Mouse (Mus musculus) cerebellum, postnatal 36 days (tissue): ENCODE measurements around the gene Dlgap1.

Experiments used
- DNase-seq, 2 experiments: peaks; one replicate each; pipeline ENCODE4 v3.0.0; 2021 to 2022; ENCODE audit warnings: mixed read lengths in 2 of 2

Gene Dlgap1

GRCm38 (mm10) chr17:70848511-70849398, 879.9 kb downstream of the Dlgap1 start:
- no peak for DNase-seq

DNA sequence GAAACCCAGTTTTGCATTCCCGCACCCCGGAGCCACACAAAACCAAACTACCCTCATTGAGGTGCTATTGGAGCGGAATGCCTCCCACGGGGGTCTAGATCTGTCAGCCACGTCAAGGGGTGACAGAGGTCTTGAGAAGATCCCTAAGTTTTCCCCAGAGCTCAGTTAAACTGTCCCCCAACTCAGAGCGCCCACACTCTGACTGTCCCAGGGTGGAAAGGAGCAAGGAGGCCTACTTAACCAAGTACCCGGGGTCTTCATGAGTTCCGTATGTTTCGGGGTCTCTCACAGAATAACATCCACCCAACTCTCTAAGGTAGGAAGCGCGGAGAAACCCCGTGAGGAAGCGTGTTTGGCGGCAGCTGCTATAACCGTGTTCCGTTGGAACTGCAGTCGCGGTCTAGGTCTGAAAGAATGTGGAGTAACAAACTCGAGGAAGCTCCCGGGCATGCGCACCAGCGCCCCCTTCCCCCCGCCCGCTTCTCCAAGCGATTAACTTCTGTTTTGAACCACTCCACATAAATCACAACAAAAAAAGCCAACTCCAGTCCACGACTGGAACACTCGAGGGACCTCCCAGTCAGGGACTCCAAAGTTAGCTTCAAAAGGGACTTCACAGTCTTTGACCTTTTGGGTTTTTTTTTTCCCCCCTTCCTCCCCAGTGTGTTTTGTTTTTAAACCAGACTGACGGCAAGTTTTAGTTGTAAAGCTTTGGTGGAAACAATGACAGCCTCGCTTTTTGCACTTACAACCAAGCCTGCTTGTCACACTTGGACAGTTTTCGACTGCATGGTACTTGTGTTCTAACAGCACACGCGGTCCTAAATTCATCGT, 880.7 kb downstream of the Dlgap1 start:
- peak in 1 of 2 experiments; percentile 34 for DNase-seq

- DNase-seq: peak in 1 of 2 experiments; percentile 24
These were observed 881.5 kb downstream of the Dlgap1 start for GRCm38 (mm10) chr17:70850233-70850995.

DNA sequence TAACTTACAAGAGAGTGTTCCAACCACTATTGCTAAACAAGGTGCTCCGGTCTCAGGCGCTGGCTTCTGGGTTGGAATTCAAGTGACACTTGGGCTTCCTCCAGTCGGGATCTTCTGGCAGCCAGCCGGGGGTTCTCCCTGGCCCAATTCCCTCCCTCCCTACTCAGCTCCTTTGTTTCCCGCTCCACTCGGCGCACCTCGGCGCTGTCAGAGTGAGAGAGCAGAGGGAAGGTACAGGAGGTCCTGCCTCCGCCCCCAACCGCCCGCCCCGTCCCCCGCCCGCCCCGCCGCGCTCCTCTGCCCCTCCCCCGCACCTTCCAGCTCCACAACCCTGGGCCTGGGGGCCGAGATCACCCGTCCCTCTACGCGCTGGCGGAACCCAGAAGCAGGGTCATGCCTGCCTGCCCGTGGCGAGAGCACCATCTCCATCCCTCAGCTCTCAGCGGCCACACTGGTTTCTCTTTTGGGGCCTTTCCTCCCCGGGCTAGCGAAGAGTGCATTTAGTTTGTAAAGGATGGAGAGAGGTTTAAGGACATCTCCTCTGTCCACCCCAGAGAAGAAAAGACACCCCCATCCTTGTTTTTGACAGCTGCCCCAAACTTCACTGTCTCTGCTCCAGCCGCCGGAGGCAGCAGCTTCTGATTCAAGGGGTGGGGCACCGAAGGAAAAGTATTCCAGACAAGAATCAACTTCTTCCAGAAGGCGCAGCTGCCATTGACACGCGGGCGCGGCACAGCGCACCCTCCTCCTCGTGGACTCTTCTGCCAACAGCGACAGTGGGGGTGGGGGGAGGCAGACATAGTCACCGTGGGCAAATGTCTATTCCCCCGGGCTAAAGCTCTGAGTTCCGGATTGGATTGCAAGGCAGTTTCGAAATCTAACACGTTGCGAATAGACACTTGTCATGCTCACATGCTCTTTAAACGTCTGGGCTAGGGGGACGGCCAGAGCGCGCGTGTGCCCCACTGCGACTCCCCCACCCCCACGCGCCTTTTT, 882.4 kb downstream of the Dlgap1 start:
- peak in 1 of 2 experiments; percentile 42 for DNase-seq

DNA sequence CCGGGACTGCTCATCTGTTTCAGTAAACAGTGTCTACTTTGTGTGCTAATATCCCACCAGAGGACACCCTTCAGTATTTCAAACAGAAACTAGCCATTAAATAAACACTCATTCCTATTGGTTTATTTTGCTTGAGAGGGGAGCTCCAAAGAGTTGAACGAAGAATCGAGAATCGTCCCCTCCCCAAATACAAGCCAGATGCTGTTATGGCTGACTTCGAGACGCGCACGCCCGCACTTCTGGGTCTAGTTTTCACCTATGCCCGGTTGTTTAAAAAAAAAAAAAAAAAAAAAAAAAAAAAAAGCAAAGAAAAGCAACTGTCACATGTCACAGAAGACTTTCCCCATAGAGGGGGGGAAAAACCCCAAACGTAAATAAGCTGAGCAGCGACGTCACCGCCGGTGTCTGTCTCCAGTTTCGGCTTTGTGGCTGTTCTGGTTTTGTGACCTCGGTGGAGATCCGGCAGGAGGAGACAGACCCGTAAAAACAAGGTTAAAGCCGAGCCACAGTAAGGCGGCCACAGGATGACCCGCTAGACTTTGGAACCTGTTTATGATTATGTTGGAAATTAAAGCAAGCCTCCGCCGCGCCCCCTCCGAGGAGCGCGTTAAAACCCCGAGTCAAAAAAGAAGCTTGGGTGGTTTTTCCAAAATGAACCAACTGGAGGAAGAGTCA, 883.3 kb downstream of the Dlgap1 start:
- DNase-seq: no peak

DNA sequence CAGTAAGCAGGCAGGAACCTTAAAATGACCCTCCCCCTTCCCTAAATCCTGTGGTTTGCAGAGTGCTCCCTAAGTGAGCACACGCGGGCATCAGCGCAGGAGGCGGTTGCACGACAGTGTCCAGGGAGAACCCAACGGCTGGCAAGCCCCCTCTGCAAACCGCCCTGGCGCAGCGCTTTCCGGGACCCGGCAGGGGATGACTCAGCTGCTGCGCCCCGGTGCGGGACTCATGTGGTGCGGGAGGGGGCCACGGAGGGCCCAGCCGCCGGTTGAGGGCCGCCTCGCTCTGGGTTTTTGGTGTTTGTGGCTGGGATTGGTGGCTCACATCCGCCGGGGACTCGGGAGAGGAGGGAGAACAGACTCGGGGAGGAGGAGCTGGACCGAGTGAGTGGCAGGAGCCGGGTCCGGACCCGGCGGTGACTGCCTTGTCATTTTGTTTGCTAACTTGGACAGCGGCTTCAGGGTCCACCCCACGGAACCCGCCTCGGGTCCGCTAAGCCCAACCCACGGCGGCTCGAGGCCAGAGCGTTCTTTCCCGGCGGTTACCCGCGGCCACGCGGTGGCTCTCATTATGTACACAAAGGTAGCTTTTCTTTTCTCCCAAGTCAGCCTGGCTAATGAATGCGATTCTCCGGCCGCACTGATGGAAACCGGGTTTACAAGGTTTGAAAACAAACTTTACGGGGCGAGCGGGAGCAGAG, 884.0 kb downstream of the Dlgap1 start:
- peak; percentile 44 to 45 for DNase-seq

DNA sequence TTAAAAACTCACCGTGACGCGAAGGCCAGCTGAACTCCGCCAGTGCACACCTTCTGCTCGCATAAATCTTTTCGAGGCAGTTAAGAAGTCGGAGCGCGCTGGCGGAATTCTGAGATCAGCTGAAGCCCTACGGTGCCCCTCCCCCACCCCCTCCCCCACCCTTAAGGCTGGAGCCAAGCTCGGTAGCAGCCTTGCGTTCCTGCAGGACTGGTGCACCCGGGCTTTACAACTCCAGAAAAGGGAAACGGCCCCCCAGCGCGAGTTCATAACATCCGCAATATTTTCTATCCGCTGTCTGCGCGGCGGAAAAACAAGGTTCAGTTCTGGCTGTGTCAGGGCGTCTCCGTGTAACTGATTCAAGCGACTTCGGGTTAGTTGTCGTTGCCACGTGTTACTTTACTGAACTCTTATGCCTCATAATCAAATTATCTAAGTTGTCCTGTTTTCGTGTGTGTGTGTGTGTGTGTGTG, 884.6 kb downstream of the Dlgap1 start, which contains the start of gene Tgif1:
Gene Tgif1 (minus strand): TSS at position 111 of the 470 bp plus-strand sequence.
- DNase-seq: peak in 1 of 2 experiments; percentile 14

GRCm38 (mm10) chr17:70854021-70854420, 885.1 kb downstream of the Dlgap1 start:
- no peak for DNase-seq

GRCm38 (mm10) chr17:70856871-70857415, 888.1 kb downstream of the Dlgap1 start:
- no peak for DNase-seq

GRCm38 (mm10) chr17:70858814-70859213, 889.9 kb downstream of the Dlgap1 start:
- DNase-seq: no peak

- no peak for DNase-seq
These were observed 895.2 kb downstream of the Dlgap1 start for GRCm38 (mm10) chr17:70864117-70864516.

DNA sequence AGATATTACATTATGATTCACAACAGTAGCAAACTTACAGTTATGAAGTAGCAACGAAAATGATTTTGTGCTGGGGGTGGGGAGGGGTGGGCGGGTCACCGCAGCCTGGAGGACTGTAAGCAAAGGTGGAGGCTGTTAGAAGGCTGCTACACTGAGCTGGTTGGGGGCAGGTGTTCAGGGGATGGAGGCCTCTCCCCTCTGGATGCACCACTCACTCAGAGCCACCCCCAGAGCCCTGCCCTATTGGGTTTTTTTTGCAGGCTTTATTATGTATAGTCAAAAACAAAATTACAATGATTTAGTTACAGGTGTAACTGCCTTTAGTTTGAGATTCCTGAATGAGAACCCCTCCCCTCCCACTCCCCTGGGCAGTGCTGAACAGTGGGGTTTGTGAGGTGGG, 895.8 kb downstream of the Dlgap1 start:
- DNase-seq: no peak

GRCm38 (mm10) chr17:70865060-70865604, 896.3 kb downstream of the Dlgap1 start:
- no peak for DNase-seq

DNA sequence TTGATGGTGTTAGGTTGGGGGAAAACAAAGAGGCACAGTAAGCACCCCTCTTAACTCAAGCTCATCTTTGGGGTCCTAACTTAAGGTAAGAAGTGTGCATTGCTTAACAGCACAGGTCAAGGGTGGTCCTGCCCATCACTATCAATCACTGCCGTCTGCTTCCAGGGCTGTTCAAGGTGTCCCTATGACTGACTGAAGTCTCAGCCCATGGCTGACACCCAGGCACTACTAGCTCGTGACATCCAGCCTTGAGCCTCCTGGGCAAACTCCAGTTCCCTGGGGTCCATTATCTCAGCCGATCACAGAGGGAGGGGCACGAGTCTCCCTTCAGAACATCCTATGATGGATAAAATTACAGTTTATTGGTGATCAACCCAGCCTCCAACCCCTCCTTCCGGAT, 897.2 kb downstream of the Dlgap1 start:
- no peak for DNase-seq

DNA sequence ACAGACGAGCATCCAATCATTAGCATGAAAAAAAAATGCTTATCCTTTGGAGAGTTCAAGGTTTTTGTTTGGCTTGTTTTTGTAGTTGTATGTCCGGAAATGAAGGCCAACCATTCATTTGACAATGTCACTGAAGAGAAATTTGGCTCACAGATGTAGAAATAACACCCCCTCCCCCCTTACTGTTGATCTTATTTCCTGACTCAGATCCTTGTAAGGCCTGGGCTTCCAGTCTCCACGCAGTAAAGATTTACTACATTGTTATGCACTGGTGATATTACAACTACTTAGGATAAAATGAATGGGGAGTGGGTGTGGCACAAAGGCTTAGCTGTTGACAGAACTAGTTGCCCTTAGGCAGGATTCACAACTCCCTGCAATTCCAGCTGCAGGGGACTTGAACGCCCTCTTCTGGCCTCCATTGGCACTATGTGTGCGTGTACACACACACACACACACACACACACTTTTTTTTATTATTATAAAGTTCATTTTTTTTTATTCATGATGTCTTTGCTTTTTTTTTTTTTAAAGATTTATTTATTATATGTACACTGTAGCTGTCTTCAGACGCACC, 897.8 kb downstream of the Dlgap1 start:
- no peak for DNase-seq

- no peak for DNase-seq
These were observed 899.8 kb downstream of the Dlgap1 start for GRCm38 (mm10) chr17:70868577-70869229.

GRCm38 (mm10) chr17:70870581-70870980, 901.7 kb downstream of the Dlgap1 start:
- DNase-seq: no peak
